Mouse (Mus musculus) gastrocnemius, postnatal 25 days (tissue): ENCODE data around the gene 4931428L18Rik. TPM values are rescaled to one million over a fixed set of nuclear protein-coding genes. Genes with fewer than 3 reads are reported as not detected.

ENCODE experiments used
- total RNA-seq, 2 experiments: library from RNA; stranded (reverse); gene quantifications; 1 replicate in 1 of 2; 2 replicates in 1 of 2; pipeline ENCODE4 v1.2.3; 2021

4931428L18Rik gene
- total RNA-seq, 2 experiments from 2014 or later: not detected

Other genes starting within 250 kb of the 4931428L18Rik start
- not detected for gene AC153137.1, start 244.7 kb downstream of the 4931428L18Rik start, total RNA-seq
- gene Lgsn, start 46.3 kb downstream of the 4931428L18Rik start, total RNA-seq: not detected
- not detected for gene Pih1d3, start 154 bp upstream of the 4931428L18Rik start, total RNA-seq